Mouse (Mus musculus): ENCODE data around the gene Gm4353. TPM values are rescaled to one million over a fixed set of nuclear protein-coding genes. Genes with fewer than 3 reads are reported as not detected.
"Not testable (repeated sequence)": the region's sequence is repeated elsewhere in the genome, so short reads cannot be mapped to it uniquely, and the experiment has no call there.

Gm4353 gene
- not detected in 2 replicates for polyA plus RNA-seq (2012)

DNA sequence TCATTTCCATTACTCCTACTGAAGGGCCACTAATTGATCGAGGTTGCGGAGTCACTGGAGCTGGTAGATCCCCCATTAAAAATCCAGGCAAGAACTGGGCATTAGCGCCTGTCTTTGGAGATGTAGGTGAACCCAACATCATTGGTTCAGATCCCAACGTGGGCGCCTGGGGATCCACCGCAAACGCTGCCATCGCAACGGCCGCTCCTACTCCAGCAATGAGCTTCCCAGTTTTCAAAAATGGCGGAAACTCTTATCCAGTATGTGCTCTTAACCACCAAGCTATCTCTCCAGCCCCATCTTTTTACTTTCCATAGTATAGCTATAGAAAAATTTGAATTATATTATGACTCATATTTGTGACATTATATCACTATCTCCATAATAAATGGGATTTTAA is at the start of gene Gm4353:
Gene Gm4353, minus strand, starts transcription at position 270 of the 400 bp plus-strand sequence.
- TF ChIP-seq GATA1 (IDR thresholded peaks at IDR 0.05; ENCODE audit: low read length) = not testable (repeated sequence)

DNA sequence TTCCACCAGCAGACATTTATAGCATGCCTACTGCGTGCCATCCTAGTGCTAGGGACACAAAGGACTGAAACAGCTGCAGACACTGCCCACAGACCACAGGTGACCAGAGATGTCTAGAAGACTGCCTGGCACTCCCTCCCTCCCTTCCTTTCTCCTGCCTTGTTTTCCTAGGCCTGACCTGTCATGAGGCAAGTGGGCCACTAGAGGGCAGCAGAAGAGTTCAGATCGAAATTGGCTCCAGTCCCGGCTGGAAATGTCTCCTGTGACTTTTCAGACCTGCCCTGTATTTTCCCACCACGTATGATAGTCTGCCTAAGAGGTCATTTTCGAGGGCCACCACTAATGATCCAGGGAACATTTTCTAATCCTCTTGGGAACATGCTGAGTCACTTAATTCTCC is 47.6 kb upstream of the Gm4353 start:
- no peak for TF ChIP-seq GATA1 (IDR thresholded peaks at IDR 0.05; ENCODE audit: low read length)

GRCm38 (mm10) chr7:116131390-116131789 is 47.0 kb upstream of the Gm4353 start:
- no peak for TF ChIP-seq GATA1 (IDR thresholded peaks at IDR 0.05; ENCODE audit: low read length)

DNA sequence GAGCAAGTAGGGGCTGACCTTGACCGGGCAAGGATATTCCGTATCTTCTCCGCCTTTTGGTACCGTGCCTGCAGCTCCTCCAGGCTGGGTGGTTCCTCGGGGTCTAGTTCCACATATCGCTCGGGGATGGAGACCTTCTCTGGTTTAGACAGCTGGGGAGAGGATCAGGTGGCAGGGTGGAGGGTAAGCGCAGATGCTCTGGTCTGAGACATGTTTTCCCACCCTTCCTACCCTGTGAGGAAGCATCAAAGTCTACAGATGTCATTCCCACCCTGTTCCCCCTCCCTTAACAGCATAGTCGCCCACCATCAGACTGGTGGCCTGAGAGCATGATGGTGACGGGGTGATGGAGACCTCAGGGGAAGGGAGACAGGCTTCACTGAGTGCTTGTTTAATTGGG is 44.9 kb upstream of the Gm4353 start:
- TF ChIP-seq GATA1 (IDR thresholded peaks at IDR 0.05; ENCODE audit: low read length) = no peak

GRCm38 (mm10) chr7:116128286-116128685 is 43.9 kb upstream of the Gm4353 start:
- no peak for TF ChIP-seq GATA1 (IDR thresholded peaks at IDR 0.05; ENCODE audit: low read length)

- TF ChIP-seq GATA1 (IDR thresholded peaks at IDR 0.05; ENCODE audit: low read length) = no peak
Measured at GRCm38 (mm10) chr7:116127052-116127451, 42.6 kb upstream of the Gm4353 start.

GRCm38 (mm10) chr7:116125671-116126070 is 41.2 kb upstream of the Gm4353 start:
- no peak for TF ChIP-seq GATA1 (IDR thresholded peaks at IDR 0.05; ENCODE audit: low read length)

- no peak for TF ChIP-seq GATA1 (IDR thresholded peaks at IDR 0.05; ENCODE audit: low read length)
Measured at GRCm38 (mm10) chr7:116124057-116124456, 39.6 kb upstream of the Gm4353 start.

DNA sequence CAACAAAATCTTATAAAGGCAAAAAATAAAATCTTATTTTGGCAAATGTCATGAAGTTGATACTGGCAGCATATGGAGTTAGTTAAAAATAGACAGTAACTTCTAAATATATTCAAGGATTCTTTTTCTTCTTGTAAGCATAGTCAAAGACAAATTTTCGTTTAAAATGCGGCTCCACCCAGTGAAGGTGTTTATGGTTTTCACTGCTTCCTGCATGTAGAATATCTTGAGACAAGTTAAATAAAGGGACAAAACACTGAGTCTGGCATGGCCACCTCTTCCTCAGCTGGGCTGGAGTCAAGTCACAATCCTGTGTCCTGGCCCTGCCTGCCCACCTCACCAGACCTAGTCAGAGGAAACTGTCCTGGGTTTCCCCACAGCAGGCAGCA is 39.2 kb upstream of the Gm4353 start:
- TF ChIP-seq GATA1 (IDR thresholded peaks at IDR 0.05; ENCODE audit: low read length) = no peak

DNA sequence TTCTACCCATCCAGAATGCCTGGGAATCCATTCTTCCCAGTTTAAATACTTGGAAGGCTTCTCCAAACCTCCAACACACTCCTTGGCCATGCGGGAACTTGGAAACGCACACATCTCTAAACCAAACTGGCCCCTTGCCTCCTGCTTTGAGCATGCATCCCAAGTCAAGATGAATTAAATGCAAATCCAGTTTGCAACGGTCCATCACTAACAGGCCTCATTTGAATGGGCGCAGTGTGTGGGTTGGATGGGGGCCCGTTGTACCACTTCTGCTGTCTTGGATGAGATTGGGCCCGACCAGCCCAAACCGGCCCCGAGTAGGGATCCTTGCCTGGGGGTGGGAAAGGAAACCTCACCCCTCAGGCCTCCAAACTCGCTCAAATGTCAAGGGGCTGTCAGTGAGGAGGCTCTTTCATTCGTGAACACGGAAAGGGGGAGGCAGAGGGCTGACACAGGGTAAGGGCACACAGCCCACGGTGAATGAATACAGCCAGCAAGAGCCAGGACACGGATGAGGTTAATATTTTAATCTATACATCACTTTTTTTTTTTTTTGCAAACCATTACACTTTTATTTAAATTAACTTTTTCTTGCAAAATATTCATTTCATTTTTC is 38.7 kb upstream of the Gm4353 start:
- no peak for TF ChIP-seq GATA1 (IDR thresholded peaks at IDR 0.05; ENCODE audit: low read length)

DNA sequence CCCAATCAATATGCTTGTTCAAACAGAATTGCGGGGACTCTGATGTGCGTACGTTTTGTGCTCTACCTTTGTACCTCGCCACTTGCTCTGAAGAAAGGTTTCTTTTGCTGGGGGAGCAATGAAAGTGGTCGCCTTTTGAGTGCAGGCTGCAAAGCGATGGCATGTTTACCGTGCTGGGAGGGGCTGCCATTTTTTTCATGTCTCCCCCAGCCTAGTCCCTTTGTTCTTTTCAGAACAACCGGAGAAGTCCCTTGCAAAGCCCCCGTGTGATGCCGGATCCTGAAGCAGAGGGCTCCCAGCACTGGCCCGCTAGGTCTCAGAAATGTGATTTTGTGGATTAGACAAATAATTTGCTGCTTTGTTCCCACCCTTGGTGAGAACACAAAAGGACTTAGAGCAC is 36.8 kb upstream of the Gm4353 start:
- TF ChIP-seq GATA1 (IDR thresholded peaks at IDR 0.05; ENCODE audit: low read length) = no peak

DNA sequence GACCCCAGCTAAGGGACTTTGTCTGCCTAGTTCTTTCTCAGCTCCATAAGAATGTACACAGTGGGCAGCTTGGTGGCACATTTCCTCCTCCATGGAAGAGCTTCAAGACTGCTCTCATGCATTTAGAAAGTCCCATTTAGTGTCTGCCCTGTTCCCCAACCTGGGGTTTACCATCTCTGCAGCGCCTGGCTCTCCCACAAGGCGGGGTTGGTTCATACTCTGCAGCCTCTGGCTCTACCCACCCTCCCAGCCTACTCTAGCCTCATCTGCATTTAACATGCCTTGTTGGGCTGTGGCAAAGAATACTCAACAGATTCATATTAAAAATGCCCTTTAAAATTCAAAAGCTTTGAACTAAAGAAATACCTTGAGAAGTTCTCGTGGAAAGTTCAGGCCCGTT is 36.3 kb upstream of the Gm4353 start:
- TF ChIP-seq GATA1 (IDR thresholded peaks at IDR 0.05; ENCODE audit: low read length) = no peak

- no peak for TF ChIP-seq GATA1 (IDR thresholded peaks at IDR 0.05; ENCODE audit: low read length)
Measured at GRCm38 (mm10) chr7:116119306-116119857, 34.9 kb upstream of the Gm4353 start.

DNA sequence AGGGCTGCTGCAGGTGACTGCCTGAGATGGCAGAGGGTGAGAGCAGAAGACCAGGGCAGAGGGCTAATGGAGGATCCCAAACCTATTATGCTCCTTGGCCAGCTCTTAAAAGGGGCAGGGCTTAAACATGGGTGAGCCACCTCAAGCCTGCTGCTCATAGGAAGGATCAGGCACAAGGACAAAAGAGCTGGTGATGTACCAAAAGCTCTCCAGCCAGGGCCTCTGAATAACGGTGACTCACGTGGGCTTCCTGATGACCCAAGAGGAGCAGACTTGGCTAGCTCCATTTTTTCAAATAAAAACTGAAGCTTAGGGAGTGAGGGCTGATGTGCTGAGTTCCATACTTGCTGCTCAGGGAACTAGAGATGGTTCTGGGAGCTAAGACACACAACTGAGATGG is 31.6 kb upstream of the Gm4353 start:
- no peak for TF ChIP-seq GATA1 (IDR thresholded peaks at IDR 0.05; ENCODE audit: low read length)

DNA sequence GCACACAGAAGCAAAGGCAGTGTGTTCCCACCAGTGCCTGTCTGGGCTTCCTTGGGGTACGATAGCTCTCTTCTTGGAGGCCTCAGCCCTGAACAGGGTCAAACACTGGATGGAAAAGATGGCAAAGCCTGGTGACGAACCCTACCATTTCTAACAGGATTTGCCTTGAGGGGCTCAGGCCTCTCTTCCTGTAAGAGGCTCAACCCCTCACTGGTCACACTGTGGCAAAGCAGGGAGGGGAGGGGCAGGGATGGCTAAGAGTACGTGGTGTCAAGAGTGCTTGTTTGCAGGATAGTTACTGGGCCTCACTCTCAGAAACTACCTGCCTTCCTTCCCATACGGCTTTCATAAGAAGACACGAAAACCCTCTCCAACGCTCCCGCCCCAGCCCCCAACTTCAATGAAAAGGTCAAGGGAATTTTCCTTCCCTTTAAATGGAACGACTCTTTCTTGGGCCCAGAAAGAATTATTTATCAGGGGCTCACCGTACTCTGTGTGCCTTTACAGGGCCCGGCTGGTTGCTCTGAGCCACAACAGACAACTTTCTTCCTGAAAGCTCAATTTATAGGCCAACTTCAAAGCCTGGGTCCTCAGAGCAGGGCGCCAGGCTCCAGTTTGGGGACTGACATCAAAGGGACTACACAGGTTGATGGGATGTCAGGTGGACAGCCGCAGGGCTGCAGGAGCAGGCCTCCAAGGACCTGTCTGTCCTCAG is 30.9 kb upstream of the Gm4353 start:
- no peak for TF ChIP-seq GATA1 (IDR thresholded peaks at IDR 0.05; ENCODE audit: low read length)

- TF ChIP-seq GATA1 (IDR thresholded peaks at IDR 0.05; ENCODE audit: low read length) = no peak
Measured at GRCm38 (mm10) chr7:116111546-116111945, 27.1 kb upstream of the Gm4353 start.

- no peak for TF ChIP-seq GATA1 (IDR thresholded peaks at IDR 0.05; ENCODE audit: low read length)
Measured at GRCm38 (mm10) chr7:116110661-116111060, 26.2 kb upstream of the Gm4353 start.
